Mouse (Mus musculus) heart, postnatal 0 days (tissue): ENCODE measurements around the gene Serpina1a. TPM values are rescaled to one million over a fixed set of nuclear protein-coding genes. Genes with fewer than 3 reads are reported as not detected.
"Not testable (repeated sequence)": the region's sequence is repeated elsewhere in the genome, so short reads cannot be mapped to it uniquely, and the experiment has no call there.

Experiments used
- ATAC-seq: fragments of 200-750 bp; cut with Nextera tagmentation; 2 replicates; pipeline ENCODE4 v1.8.0; 2017; ENCODE audit warnings: low read depth, moderate number of reproducible peaks, moderate library complexity; ENCODE audit not compliant: insufficient read depth
- DNase-seq: peaks from one replicate; pipeline ENCODE4 v3.0.0-alpha.2; 2016; ENCODE audit warnings: low spot score
- H3K27ac ChIP-seq: fragments of 300-500 bp; sonication (generic); 2 replicates; pipeline ENCODE4 v1.5.1; 2014; ENCODE audit warnings: low read depth, mild to moderate bottlenecking
- H3K27me3 ChIP-seq: fragments of 300-500 bp; sonication (generic); 2 replicates; pipeline ENCODE4 v1.6.1; 2014; ENCODE audit warnings: low read length, mixed read lengths; ENCODE audit not compliant: control insufficient read depth, insufficient read depth
- H3K36me3 ChIP-seq: fragments of 300-500 bp; sonication (generic); replicated peaks from 2 replicates; pipeline ENCODE4 v1.6.1; 2014; ENCODE audit warnings: low read length, mixed read lengths; ENCODE audit not compliant: control insufficient read depth, insufficient read depth
- H3K4me1 ChIP-seq: fragments of 300-500 bp; sonication (generic); 2 replicates; pipeline ENCODE4 v1.6.1; 2014; ENCODE audit warnings: antibody characterized with exemption; ENCODE audit not compliant: control insufficient read depth, insufficient read depth
- H3K4me2 ChIP-seq: fragments of 300-500 bp; sonication (generic); 2 replicates; pipeline ENCODE4 v1.6.1; 2014; ENCODE audit warnings: low read depth, mild to moderate bottlenecking, low read length, moderate library complexity
- H3K4me3 ChIP-seq: fragments of 300-500 bp; sonication (generic); 2 replicates; pipeline ENCODE4 v1.5.1; 2014; ENCODE audit warnings: low read depth, low read length
- H3K9ac ChIP-seq: fragments of 300-500 bp; sonication (generic); replicated peaks from 2 replicates; pipeline ENCODE4 v1.6.1; 2014; ENCODE audit warnings: low read depth, low read length, mixed read lengths
- H3K9me3 ChIP-seq: fragments of 300-500 bp; sonication (generic); replicated peaks from 2 replicates; pipeline ENCODE4 v1.6.1; 2016; ENCODE audit warnings: low read length; ENCODE audit not compliant: control insufficient read depth
- CTCF ChIP-seq: IDR thresholded peaks from 2 replicates; pipeline ENCODE4 v1.5.1; 2016; ENCODE audit warnings: antibody characterized with exemption, control low read depth, low read depth
- EP300 ChIP-seq: IDR thresholded peaks from 2 replicates; pipeline ENCODE4 v1.6.1; 2016; ENCODE audit warnings: antibody characterized with exemption, low read depth
- WGBS: fragments of 180-500 bp; shearing (Covaris S2); extraction: QIAGEN DNeasy Blood & Tissue Kit; methylation state at CpG from one replicate; pipeline ENCODE4 v1.1.7; 2014; 5-methylcytosine and 5-hydroxymethylcytosine counted together
- polyA plus RNA-seq: library from polyadenylated mRNA; unstranded; fragments of >200 nt; fragmentation: Nextera tagmentation; extraction: Ambion mirVana; gene quantifications from 2 replicates; pipeline ENCODE4 v1.2.1, GENCODE M21; 2015
- total RNA-seq: library from RNA; depleted of rRNA; stranded (reverse); fragments of >200 nt; gene quantifications from 2 replicates; pipeline ENCODE4 v1.2.3, GENCODE M21; 2014; ENCODE audit warnings: low replicate concordance

The Serpina1a gene
- total and polyA plus RNA-seq, 2 experiments from 2014 or later, result 0.08 to 0.88 TPM

- Histone ChIP-seq H3K4me2 (no peak overlapping the region), H3K9ac (no peak overlapping the region), H3K9me3 (no peaks in the 10 kb centered on the region), H3K27ac (no peak overlapping the region), H3K4me3 (no peak overlapping the region), H3K4me1 (no peaks in the 10 kb centered on the region), H3K36me3 (no peaks in the 10 kb centered on the region), H3K27me3 (no peaks in the 10 kb centered on the region)
- WGBS, result 54% methylated on average over 3 of the region's 3 CpGs
- TF ChIP-seq CTCF (no peak), EP300 (no peak)
- ATAC-seq (no peak), DNase-seq (no peak)
Observed at GRCm38 (mm10) chr12:103860976-103861375, 2.4 kb downstream of the Serpina1a start.

- not testable (repeated sequence) for H3K9me3 ChIP-seq, H3K4me1 ChIP-seq, ATAC-seq, H3K27ac ChIP-seq, H3K27me3 ChIP-seq, H3K36me3 ChIP-seq, H3K4me2 ChIP-seq, DNase-seq, H3K9ac ChIP-seq, H3K4me3 ChIP-seq
- WGBS, result 57% methylated on average over 3 of the region's 4 CpGs
Observed at GRCm38 (mm10) chr12:103860571-103860970, 2.8 kb downstream of the Serpina1a start.

- not testable (repeated sequence) for H3K36me3 ChIP-seq, H3K9ac ChIP-seq, H3K27me3 ChIP-seq, H3K4me1 ChIP-seq, DNase-seq, ATAC-seq, H3K4me2 ChIP-seq, H3K9me3 ChIP-seq, H3K4me3 ChIP-seq, H3K27ac ChIP-seq
- WGBS, result 46% methylated on average over 2 of the region's 3 CpGs
Observed at GRCm38 (mm10) chr12:103859584-103859983, 3.8 kb downstream of the Serpina1a start.

GRCm38 (mm10) chr12:103853032-103853431, 10.3 kb downstream of the Serpina1a start:
- not testable (repeated sequence) for ATAC-seq, H3K27ac ChIP-seq, H3K9me3 ChIP-seq, H3K36me3 ChIP-seq, H3K4me2 ChIP-seq, H3K4me3 ChIP-seq, H3K27me3 ChIP-seq, H3K4me1 ChIP-seq, DNase-seq, H3K9ac ChIP-seq
- WGBS, result 57% methylated on average over 2 of the region's 2 CpGs

GRCm38 (mm10) chr12:103830273-103830672, 33.1 kb downstream of the Serpina1a start, which contains the start of gene Serpina1b:
Gene Serpina1b, minus strand, starts transcription at chr12:103830373.
- 64% methylated on average over 4 of the region's 4 CpGs for WGBS
- H3K9ac ChIP-seq, H3K36me3 ChIP-seq, H3K4me3 ChIP-seq, H3K4me1 ChIP-seq, H3K4me2 ChIP-seq, ATAC-seq, DNase-seq, H3K9me3 ChIP-seq, H3K27ac ChIP-seq, H3K27me3 ChIP-seq: not testable (repeated sequence)

GRCm38 (mm10) chr12:103827661-103828372, 35.5 kb downstream of the Serpina1a start:
- 67% methylated on average over 6 of the region's 6 CpGs for WGBS
- not testable (repeated sequence) for H3K4me2 ChIP-seq, H3K27me3 ChIP-seq

GRCm38 (mm10) chr12:103823826-103824225, 39.5 kb downstream of the Serpina1a start:
- 58% methylated on average over 5 of the region's 5 CpGs for WGBS
- H3K4me2 ChIP-seq, ATAC-seq: not testable (repeated sequence)

More at GRCm38 (mm10) chr12:103827661-103828372, 35.5 kb downstream of the Serpina1a start:
- not testable (repeated sequence) for H3K36me3 ChIP-seq, H3K27ac ChIP-seq, ATAC-seq, H3K4me1 ChIP-seq, H3K9me3 ChIP-seq, H3K9ac ChIP-seq, H3K4me3 ChIP-seq, DNase-seq

More at GRCm38 (mm10) chr12:103823826-103824225, 39.5 kb downstream of the Serpina1a start:
- H3K27ac ChIP-seq, H3K9me3 ChIP-seq, H3K9ac ChIP-seq, H3K4me3 ChIP-seq, H3K36me3 ChIP-seq, H3K27me3 ChIP-seq, DNase-seq, H3K4me1 ChIP-seq: not testable (repeated sequence)
